Mouse (Mus musculus) layer of hippocampus, postnatal 25 days (tissue): ENCODE measurements around the gene Cwc22. TPM values are rescaled to one million over a fixed set of nuclear protein-coding genes. Genes with fewer than 3 reads are reported as not detected.

Source experiments
- DNase-seq, 2 experiments: peaks; one replicate each; pipeline ENCODE4 v3.0.0; 2022; ENCODE audit warnings: mixed read lengths in 2 of 2, low spot score in 1 of 2; ENCODE audit errors: extremely low spot score in 1 of 2
- total RNA-seq, 2 experiments: library from RNA; stranded (reverse); gene quantifications; 2 replicates each; pipeline ENCODE4 v1.2.3; 2021

Gene Cwc22
- total RNA-seq, 2 experiments from 2014 or later = 26.3 to 27.9 TPM

GRCm38 (mm10) chr2:77881301-77882199 is 64.6 kb downstream of the Cwc22 start:
- no peak for DNase-seq

- no peak for DNase-seq
Observed at GRCm38 (mm10) chr2:77880351-77880750, 65.8 kb downstream of the Cwc22 start.

- DNase-seq = no peak
Observed at GRCm38 (mm10) chr2:77879736-77880135, 66.4 kb downstream of the Cwc22 start.

GRCm38 (mm10) chr2:77877156-77877855 is 68.9 kb downstream of the Cwc22 start:
- no peak for DNase-seq

- DNase-seq = no peak
Observed at GRCm38 (mm10) chr2:77876331-77876730, 69.8 kb downstream of the Cwc22 start.

GRCm38 (mm10) chr2:77875516-77875915 is 70.7 kb downstream of the Cwc22 start:
- DNase-seq = no peak

GRCm38 (mm10) chr2:77874678-77875077 is 71.5 kb downstream of the Cwc22 start:
- no peak for DNase-seq

- no peak for DNase-seq
Observed at GRCm38 (mm10) chr2:77873806-77874205, 72.4 kb downstream of the Cwc22 start.

GRCm38 (mm10) chr2:77872676-77873075 is 73.5 kb downstream of the Cwc22 start:
- DNase-seq = no peak

- DNase-seq = no peak
Observed at GRCm38 (mm10) chr2:77871146-77871545, 75.0 kb downstream of the Cwc22 start.

GRCm38 (mm10) chr2:77869729-77870280 is 76.4 kb downstream of the Cwc22 start:
- DNase-seq = no peak

GRCm38 (mm10) chr2:77863934-77864333 is 82.2 kb downstream of the Cwc22 start:
- no peak for DNase-seq

GRCm38 (mm10) chr2:77863522-77863921 is 82.7 kb downstream of the Cwc22 start:
- DNase-seq = peak in 1 of 2 experiments; percentile 13

- no peak for DNase-seq
Observed at GRCm38 (mm10) chr2:77841464-77841863, 104.7 kb downstream of the Cwc22 start.

GRCm38 (mm10) chr2:77839587-77839986 is 106.6 kb downstream of the Cwc22 start:
- DNase-seq = no peak

- no peak for DNase-seq
Observed at GRCm38 (mm10) chr2:77838688-77839087, 107.5 kb downstream of the Cwc22 start.

- DNase-seq = no peak
Observed at GRCm38 (mm10) chr2:77835781-77836180, 110.4 kb downstream of the Cwc22 start.
